Mouse (Mus musculus) liver, embryonic 16.5 days (tissue): ENCODE measurements around the gene Hspbp1. TPM values are rescaled to one million over a fixed set of nuclear protein-coding genes. Genes with fewer than 3 reads are reported as not detected.

ENCODE experiments used
- ATAC-seq: fragments of 200-750 bp; cut with Nextera tagmentation; 2 replicates; pipeline ENCODE4 v1.8.0; 2017; ENCODE audit warnings: low read depth, mild to moderate bottlenecking, moderate number of reproducible peaks, moderate library complexity
- H3K27ac ChIP-seq: fragments of 300-500 bp; sonication (generic); 2 replicates; pipeline ENCODE4 v1.5.1; 2014; ENCODE audit warnings: mild to moderate bottlenecking, low read length
- H3K27me3 ChIP-seq: fragments of 300-500 bp; sonication (generic); 2 replicates; pipeline ENCODE4 v1.6.1; 2014; ENCODE audit warnings: low read depth, low read length, mixed read lengths; ENCODE audit not compliant: control insufficient read depth, insufficient read depth
- H3K36me3 ChIP-seq: fragments of 300-500 bp; sonication (generic); 2 replicates; pipeline ENCODE4 v1.6.1; 2014; ENCODE audit warnings: mild to moderate bottlenecking; ENCODE audit not compliant: control insufficient read depth, insufficient read depth
- H3K4me1 ChIP-seq: fragments of 300-500 bp; sonication (generic); 2 replicates; pipeline ENCODE4 v1.6.1; 2014; ENCODE audit warnings: low read depth, low read length, mixed read lengths; ENCODE audit not compliant: control insufficient read depth
- H3K4me2 ChIP-seq: fragments of 300-500 bp; sonication (generic); 2 replicates; pipeline ENCODE4 v1.6.1; 2014; ENCODE audit warnings: low read depth, low read length, mixed read lengths
- H3K4me3 ChIP-seq: fragments of 300-500 bp; sonication (generic); 2 replicates; pipeline ENCODE4 v1.5.1; 2014; ENCODE audit warnings: low read depth, mild to moderate bottlenecking, low read length
- H3K9ac ChIP-seq: fragments of 300-500 bp; sonication (generic); 2 replicates; pipeline ENCODE4 v1.6.1; 2014; ENCODE audit warnings: low read depth, low read length
- H3K9me3 ChIP-seq: fragments of 300-500 bp; sonication (generic); replicated peaks from 2 replicates; pipeline ENCODE4 v1.6.1; 2016; ENCODE audit warnings: low read length; ENCODE audit not compliant: control insufficient read depth
- WGBS: fragments of 180-500 bp; shearing (Covaris S2); extraction: QIAGEN DNeasy Blood & Tissue Kit; methylation state at CpG from one replicate; pipeline ENCODE4 v1.1.7; 2014; ENCODE audit not compliant: insufficient replicate concordance; 5-methylcytosine and 5-hydroxymethylcytosine counted together
- polyA plus RNA-seq: library from polyadenylated mRNA; unstranded; fragments of >200 nt; fragmentation: Nextera tagmentation; extraction: Ambion mirVana; gene quantifications from 2 replicates; pipeline ENCODE4 v1.2.1, GENCODE M21; 2015

Gene Hspbp1
- polyA plus RNA-seq, 1 experiment from 2014 or later = 49.1 TPM

GRCm38 (mm10) chr7:4636179-4636578 lies 48.7 kb downstream of the Hspbp1 start:
- Histone ChIP-seq H3K9ac (no peak overlapping the region), H3K4me3 (no peak overlapping the region), H3K27me3 (no peaks in the 10 kb centered on the region), H3K4me2 (no peak overlapping the region), H3K4me1 (peaks cover 12% of the 10 kb centered on the region), H3K36me3 (peaks cover 65% of the 10 kb centered on the region), H3K9me3 (no peaks in the 10 kb centered on the region), H3K27ac (no peak overlapping the region)
- WGBS = 72% methylated on average over 4 of the region's 4 CpGs
- no peak for ATAC-seq

GRCm38 (mm10) chr7:4631031-4631430 lies 53.8 kb downstream of the Hspbp1 start, which contains the start of gene Tmem86b:
Tmem86b (minus strand) TSS chr7:4631422.
- peaks cover 60% of the 10 kb centered on the region for H3K4me1 ChIP-seq
- 37% methylated on average over 4 of the region's 4 CpGs for WGBS

GRCm38 (mm10) chr7:4630198-4630597 lies 54.7 kb downstream of the Hspbp1 start:
- peaks cover 62% of the 10 kb centered on the region for H3K4me1 ChIP-seq
- peak overlapping the region; percentile 98 for H3K27ac ChIP-seq
- H3K9ac ChIP-seq = peak overlapping the region; percentile 83
- H3K4me2 ChIP-seq = peak overlapping the region; percentile 80
- peak; percentile 96 for ATAC-seq
- H3K4me3 ChIP-seq = peak overlapping the region; percentile 72
- 13% methylated on average over 1 of the region's 1 CpGs for WGBS
- no peaks in the 10 kb centered on the region for H3K27me3 ChIP-seq
- H3K9me3 ChIP-seq = no peaks in the 10 kb centered on the region
- peaks cover 33% of the 10 kb centered on the region for H3K36me3 ChIP-seq

More at GRCm38 (mm10) chr7:4631031-4631430, 53.8 kb downstream of the Hspbp1 start, which contains the start of gene Tmem86b:
- Histone ChIP-seq H3K27me3 (no peaks in the 10 kb centered on the region), H3K27ac (peak within 1 kb of the TSS; percentile 98), H3K36me3 (peaks cover 40% of the 10 kb centered on the region), H3K4me2 (peak within 1 kb of the TSS; percentile 80), H3K9ac (peak within 1 kb of the TSS; percentile 38), H3K4me3 (peak within 1 kb of the TSS; percentile 72), H3K9me3 (no peaks in the 10 kb centered on the region)
- peak; percentile 66 for ATAC-seq

GRCm38 (mm10) chr7:4629586-4629985 lies 55.3 kb downstream of the Hspbp1 start:
- peak overlapping the region; percentile 83 for H3K9ac ChIP-seq
- H3K27ac ChIP-seq = peak overlapping the region; percentile 98
- ATAC-seq = peak; percentile 44
- H3K9me3 ChIP-seq = no peaks in the 10 kb centered on the region
- H3K27me3 ChIP-seq = no peaks in the 10 kb centered on the region
- H3K4me2 ChIP-seq = peak overlapping the region; percentile 80
- peaks cover 62% of the 10 kb centered on the region for H3K4me1 ChIP-seq
- H3K4me3 ChIP-seq = peak overlapping the region; percentile 72
- H3K36me3 ChIP-seq = peaks cover 29% of the 10 kb centered on the region
- 23% methylated on average over 5 of the region's 5 CpGs for WGBS

GRCm38 (mm10) chr7:4625928-4626327 lies 58.9 kb downstream of the Hspbp1 start:
- Histone ChIP-seq H3K9me3 (no peaks in the 10 kb centered on the region), H3K4me2 (no peak overlapping the region), H3K36me3 (peaks cover 6% of the 10 kb centered on the region; the same call in 1 of the 2 replicates), H3K9ac (no peak overlapping the region), H3K27ac (peak overlapping the region; percentile 41), H3K4me3 (no peak overlapping the region), H3K27me3 (no peaks in the 10 kb centered on the region), H3K4me1 (peaks cover 51% of the 10 kb centered on the region)
- WGBS = 75% methylated on average over 2 of the region's 2 CpGs
- ATAC-seq = no peak

- H3K9ac ChIP-seq = no peak overlapping the region
- peaks cover 6% of the 10 kb centered on the region; the same call in 1 of the 2 replicates for H3K36me3 ChIP-seq
- peak overlapping the region; percentile 45; the same call in 1 of the 2 replicates for H3K27ac ChIP-seq
- H3K4me1 ChIP-seq = peaks cover 41% of the 10 kb centered on the region
- no peaks in the 10 kb centered on the region for H3K9me3 ChIP-seq
- no peak overlapping the region for H3K4me3 ChIP-seq
- ATAC-seq = no peak
- WGBS = 30% methylated on average over 1 of the region's 1 CpGs
- no peaks in the 10 kb centered on the region for H3K27me3 ChIP-seq
- H3K4me2 ChIP-seq = no peak overlapping the region
Measured at GRCm38 (mm10) chr7:4624343-4624742, 60.5 kb downstream of the Hspbp1 start.

- Histone ChIP-seq H3K27ac (no peak overlapping the region; the same call in 1 of the 2 replicates), H3K36me3 (peaks cover 6% of the 10 kb centered on the region; the same call in 1 of the 2 replicates), H3K4me3 (no peak overlapping the region), H3K9me3 (no peaks in the 10 kb centered on the region), H3K4me1 (peaks cover 35% of the 10 kb centered on the region), H3K9ac (no peak overlapping the region), H3K27me3 (no peaks in the 10 kb centered on the region), H3K4me2 (no peak overlapping the region)
- ATAC-seq = peak; percentile 60
- WGBS = 14% methylated on average over 4 of the region's 4 CpGs
Measured at GRCm38 (mm10) chr7:4623544-4624189, 61.2 kb downstream of the Hspbp1 start.

- peak; percentile 25; the same call in 1 of the 2 replicates for ATAC-seq
- no peaks in the 10 kb centered on the region; the same call in 1 of the 2 replicates for H3K9me3 ChIP-seq
- no peaks in the 10 kb centered on the region for H3K27me3 ChIP-seq
- H3K9ac ChIP-seq = no peak overlapping the region
- no peak overlapping the region for H3K4me3 ChIP-seq
- H3K27ac ChIP-seq = no peak overlapping the region
- H3K36me3 ChIP-seq = no peaks in the 10 kb centered on the region
- H3K4me1 ChIP-seq = peaks cover 9% of the 10 kb centered on the region
- WGBS = 12% methylated on average over 1 of the region's 1 CpGs
- no peak overlapping the region for H3K4me2 ChIP-seq
Measured at GRCm38 (mm10) chr7:4619979-4620378, 64.9 kb downstream of the Hspbp1 start.

- peak; percentile 89 for ATAC-seq
- WGBS = 26% methylated on average over 14 of the region's 14 CpGs
- no peaks in the 10 kb centered on the region for H3K27me3 ChIP-seq
- H3K4me3 ChIP-seq = peak overlapping the region; percentile 36
- peak overlapping the region; percentile 52 for H3K4me2 ChIP-seq
- H3K9me3 ChIP-seq = no peaks in the 10 kb centered on the region; the same call in 1 of the 2 replicates
- H3K36me3 ChIP-seq = no peaks in the 10 kb centered on the region
- peak overlapping the region; percentile 19; the same call in 1 of the 2 replicates for H3K9ac ChIP-seq
- peaks cover 10% of the 10 kb centered on the region for H3K4me1 ChIP-seq
- H3K27ac ChIP-seq = peak overlapping the region; percentile 68
Measured at GRCm38 (mm10) chr7:4613740-4614403, 71.0 kb downstream of the Hspbp1 start.
